Mouse (Mus musculus): Measurements from ENCODE around the gene Cd59a.
"Not testable (repeated sequence)": the region's sequence is repeated elsewhere in the genome, so short reads cannot be mapped to it uniquely, and the experiment has no call there.

Gene Cd59a

DNA sequence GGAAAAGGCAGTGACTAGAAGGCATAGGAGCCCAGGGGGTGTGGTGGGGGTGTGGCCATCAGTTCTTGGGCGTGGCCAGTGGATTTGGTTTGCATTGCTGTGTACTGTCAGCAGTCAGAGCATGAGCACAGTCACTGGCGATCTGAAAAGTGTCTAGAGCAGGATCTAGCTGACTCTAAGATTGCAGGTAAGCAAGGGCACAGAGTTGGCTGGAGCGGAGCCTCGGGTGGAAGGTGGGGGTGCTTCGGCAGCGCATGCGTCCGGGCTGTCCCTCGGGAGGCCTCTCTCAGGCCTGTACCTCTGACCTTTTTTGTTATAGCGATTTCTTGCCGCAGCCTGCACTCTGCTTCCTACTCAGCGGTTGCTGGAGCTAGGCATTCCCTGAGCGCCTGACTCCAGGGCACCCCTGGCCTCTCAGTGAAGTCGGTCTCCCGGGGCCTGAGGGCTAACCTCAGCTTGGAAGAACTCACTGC is at the start of gene Cd59a:
TSS of gene Cd59a (plus strand) at position 61 of the 473 bp plus-strand sequence.
- DNase-seq (ENCODE audit: low spot score in 2 of 2) = peak; percentile 91

DNA sequence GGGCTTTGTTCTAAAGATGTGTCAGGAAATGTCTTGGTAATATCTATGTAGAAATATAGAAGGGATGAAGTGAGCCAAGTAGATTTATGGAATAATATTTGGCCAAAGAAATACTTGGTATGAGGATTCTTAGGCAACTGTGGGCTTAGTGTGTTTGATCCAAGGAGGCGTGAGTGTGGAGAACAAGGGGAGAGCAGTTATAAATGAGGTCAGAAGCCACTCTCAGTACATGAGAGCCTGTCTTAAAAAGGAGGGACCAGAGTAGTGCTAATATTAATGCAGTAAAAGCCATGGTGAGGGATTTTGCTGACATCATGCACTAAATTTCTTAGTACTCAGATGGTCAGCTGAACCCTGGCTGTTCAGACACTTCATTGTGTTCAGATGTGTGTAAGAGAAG is 37.2 kb upstream of the Cd59a start:
- no peak for DNase-seq (ENCODE audit: low spot score in 2 of 2)

- DNase-seq (ENCODE audit: low spot score in 2 of 2) = no peak
Observed at GRCm38 (mm10) chr2:104058954-104059353, 36.6 kb upstream of the Cd59a start.

GRCm38 (mm10) chr2:104059786-104060185 is 35.8 kb upstream of the Cd59a start:
- no peak for DNase-seq (ENCODE audit: low spot score in 2 of 2)

DNA sequence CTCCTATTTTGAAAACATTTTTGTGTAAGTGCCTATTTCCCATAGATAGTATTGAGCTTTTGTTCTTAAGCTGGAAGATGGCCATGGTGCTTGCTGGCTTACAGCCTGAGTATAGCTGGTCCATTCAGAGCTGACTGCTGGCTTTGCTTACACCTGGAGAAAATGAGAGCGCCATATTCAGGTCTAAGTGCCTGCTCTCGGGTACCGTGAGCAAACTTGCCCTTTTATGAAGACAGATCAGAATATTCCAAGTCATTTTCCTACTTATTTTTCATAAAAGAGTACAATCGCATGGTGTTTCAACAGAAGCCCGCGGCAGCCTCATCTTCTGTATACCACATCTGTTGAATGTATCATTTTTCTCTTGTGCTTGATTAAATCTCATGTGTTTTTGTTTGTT is 34.6 kb upstream of the Cd59a start:
- no peak for DNase-seq (ENCODE audit: low spot score in 2 of 2)

DNA sequence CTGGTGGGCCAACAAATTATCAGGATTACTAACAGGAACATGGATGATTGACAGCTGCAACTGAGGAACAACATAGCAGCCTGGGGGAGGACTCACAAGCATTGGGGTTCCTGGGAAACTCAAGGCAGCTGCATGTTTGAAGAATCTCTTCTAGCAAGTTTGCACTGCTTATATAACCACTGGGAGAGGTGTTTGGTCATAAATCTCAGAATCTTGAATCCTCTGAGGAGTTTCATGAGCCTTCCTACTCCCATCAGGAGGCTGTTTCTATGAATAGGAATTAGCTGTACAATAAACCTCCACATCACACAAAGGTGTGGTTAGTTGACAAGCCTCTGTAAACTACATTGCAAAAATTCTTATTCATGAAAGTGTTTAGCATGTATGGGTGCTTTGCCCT is 32.9 kb upstream of the Cd59a start:
- no peak for DNase-seq (ENCODE audit: low spot score in 2 of 2)

- DNase-seq (ENCODE audit: low spot score in 2 of 2) = no peak
Observed at GRCm38 (mm10) chr2:104064152-104064551, 31.4 kb upstream of the Cd59a start.

DNA sequence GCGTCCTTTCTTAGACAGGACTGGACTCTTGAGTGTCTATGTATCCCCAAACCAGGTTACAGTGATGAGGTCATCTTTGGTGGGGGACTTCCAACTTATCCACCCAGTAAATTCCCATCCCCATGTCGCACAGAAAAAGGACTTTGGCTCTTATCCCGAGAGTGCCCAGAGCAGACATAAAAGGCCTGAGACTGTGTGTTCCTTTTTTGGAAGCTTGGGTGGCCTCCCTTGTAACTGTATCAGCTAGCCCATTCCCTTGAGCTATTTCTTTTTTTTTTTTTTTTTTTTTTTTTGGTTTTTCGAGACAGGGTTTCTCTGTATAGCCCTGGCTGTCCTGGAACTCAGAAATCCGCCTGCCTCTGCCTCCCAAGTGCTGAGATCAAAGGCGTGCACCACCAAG is 30.1 kb upstream of the Cd59a start, which contains the start of gene Gm10912:
TSS of gene Gm10912 (plus strand) at position 301 of the 400 bp plus-strand sequence.
- not testable (repeated sequence) for DNase-seq (ENCODE audit: low spot score in 2 of 2)

- not testable (repeated sequence) for DNase-seq (ENCODE audit: low spot score in 2 of 2)
Observed at GRCm38 (mm10) chr2:104068450-104068849, 27.2 kb upstream of the Cd59a start, which contains the start of gene Gm10799. Gm10799 (minus strand) TSS chr2:104068550.

- DNase-seq (ENCODE audit: low spot score in 2 of 2) = peak; percentile 85 to 87
Observed at GRCm38 (mm10) chr2:104069704-104070185, 25.9 kb upstream of the Cd59a start, which contains the start of gene Cd59b. Cd59b (plus strand) TSS chr2:104069849.

DNA sequence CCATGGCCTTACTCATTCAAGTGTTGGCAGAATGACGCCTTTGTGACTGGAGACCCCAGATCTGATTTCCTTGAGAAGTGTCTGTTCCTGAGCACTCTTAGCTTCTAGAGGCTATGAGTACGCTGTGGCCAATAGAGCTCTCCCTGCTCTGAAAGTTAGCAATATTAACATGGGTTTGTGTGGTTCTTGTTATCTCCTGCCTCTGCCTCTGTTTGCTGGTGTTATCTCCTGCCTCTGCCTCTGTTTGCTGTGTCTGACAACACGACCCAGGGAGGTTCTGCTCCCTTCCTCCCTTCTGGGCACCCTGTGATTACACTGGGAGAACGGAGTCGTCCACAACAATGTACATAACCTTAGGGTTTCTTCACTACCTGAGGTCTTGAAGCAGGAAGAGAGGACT is 17.3 kb upstream of the Cd59a start:
- not testable (repeated sequence) for DNase-seq (ENCODE audit: low spot score in 2 of 2)

GRCm38 (mm10) chr2:104081436-104082050 is 14.1 kb upstream of the Cd59a start:
- not testable (repeated sequence) for DNase-seq (ENCODE audit: low spot score in 2 of 2)

- peak in 1 of 2 experiments; percentile 24 for DNase-seq (ENCODE audit: low spot score in 2 of 2)
Observed at GRCm38 (mm10) chr2:104082474-104082873, 13.1 kb upstream of the Cd59a start.

GRCm38 (mm10) chr2:104084027-104084426 is 11.6 kb upstream of the Cd59a start:
- DNase-seq (ENCODE audit: low spot score in 2 of 2) = peak in 1 of 2 experiments; percentile 49

DNA sequence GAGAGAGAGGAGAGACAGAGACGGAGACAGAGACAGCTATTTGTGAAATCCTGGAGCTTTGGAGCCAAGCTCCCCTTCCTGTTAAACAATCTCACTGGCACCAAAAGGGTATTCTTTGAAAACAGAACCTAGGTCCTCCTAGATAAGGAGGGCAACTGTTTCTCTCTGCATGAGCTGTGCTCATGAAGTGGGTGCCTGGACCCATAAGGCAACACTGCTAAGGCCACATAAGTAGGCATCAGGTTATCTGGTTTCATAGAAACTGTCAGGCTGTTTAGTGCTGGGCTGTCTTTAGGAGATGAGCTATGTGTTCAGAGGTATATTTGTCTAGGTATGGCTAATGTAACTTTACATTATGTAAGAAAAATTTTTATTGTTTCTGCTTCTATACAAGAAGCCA is 8.0 kb upstream of the Cd59a start:
- DNase-seq (ENCODE audit: low spot score in 2 of 2) = peak in 1 of 2 experiments; percentile 50

- no peak for DNase-seq (ENCODE audit: low spot score in 2 of 2)
Observed at GRCm38 (mm10) chr2:104093305-104093704, 2.3 kb upstream of the Cd59a start.

GRCm38 (mm10) chr2:104096256-104096655 is 655 bp downstream of the Cd59a start:
- no peak for DNase-seq (ENCODE audit: low spot score in 2 of 2)

GRCm38 (mm10) chr2:104096796-104097195 is 1.2 kb downstream of the Cd59a start:
- DNase-seq (ENCODE audit: low spot score in 2 of 2) = not testable (repeated sequence)

DNA sequence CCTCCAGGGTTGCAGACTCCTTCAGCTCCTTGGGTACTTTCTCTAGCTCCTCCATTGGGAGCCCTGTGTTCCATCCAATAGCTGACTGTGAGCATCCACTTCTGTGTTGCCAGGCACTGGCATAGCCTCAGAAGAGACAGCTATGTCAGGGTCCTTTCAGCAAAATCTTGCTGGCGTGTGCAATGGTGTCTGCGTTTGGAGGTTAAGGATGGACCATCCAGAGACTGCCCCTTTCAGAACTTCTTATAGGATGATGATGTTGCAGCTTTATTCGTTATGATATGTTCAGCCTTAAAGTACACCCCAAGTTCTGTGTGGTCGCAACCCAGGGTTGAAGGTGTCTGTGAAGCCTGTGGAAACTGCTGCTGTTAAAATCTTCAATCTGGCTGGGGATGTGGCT is 1.8 kb downstream of the Cd59a start:
- not testable (repeated sequence) for DNase-seq (ENCODE audit: low spot score in 2 of 2)

DNA sequence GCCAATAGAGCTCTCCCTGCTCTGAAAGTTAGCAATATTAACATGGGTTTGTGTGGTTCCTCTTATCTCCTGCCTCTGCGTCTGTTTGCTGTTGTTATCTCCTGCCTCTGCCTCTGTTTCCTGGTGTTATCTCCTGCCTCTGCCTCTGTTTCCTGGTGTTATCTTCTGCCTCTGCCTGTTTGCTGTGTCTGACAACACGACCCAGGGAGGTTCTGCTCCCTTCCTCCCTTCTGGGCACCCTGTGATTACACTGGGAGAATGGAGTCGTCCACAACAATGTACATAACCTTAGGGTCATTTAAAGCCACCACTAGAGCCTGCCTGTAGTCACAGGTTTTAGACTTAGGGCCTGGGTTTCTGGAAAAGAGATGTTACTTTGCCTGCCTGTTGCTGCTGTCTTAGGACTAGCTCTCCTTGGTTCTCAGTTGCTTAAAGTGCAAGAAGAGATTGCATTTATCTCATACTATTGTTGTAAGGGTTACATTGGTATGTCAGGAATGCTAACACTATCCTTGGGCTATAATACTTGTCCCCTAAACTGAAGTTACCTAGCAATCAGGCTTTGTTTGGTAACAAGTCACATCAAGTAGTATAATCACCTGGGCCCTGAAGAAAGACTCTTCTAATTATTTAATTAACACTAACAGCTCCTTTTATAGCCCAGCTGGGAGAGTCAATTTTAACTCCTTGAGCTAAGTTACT is 3.1 kb downstream of the Cd59a start:
- peak in 1 of 2 experiments; percentile 37 for DNase-seq (ENCODE audit: low spot score in 2 of 2)

GRCm38 (mm10) chr2:104099231-104099585 is 3.6 kb downstream of the Cd59a start:
- no peak for DNase-seq (ENCODE audit: low spot score in 2 of 2)

GRCm38 (mm10) chr2:104099946-104100345 is 4.3 kb downstream of the Cd59a start:
- no peak for DNase-seq (ENCODE audit: low spot score in 2 of 2)

- no peak for DNase-seq (ENCODE audit: low spot score in 2 of 2)
Observed at GRCm38 (mm10) chr2:104104800-104105199, 9.2 kb downstream of the Cd59a start.
